Mouse (Mus musculus) liver, adult 2 months (tissue): ENCODE results near the gene Syne2.

Experiments
- CTCF ChIP-seq: fragments of 200-500 bp; IDR thresholded peaks from 2 replicates; pipeline ENCODE4 v1.5.1; 2011; ENCODE audit warnings: low read depth, low read length, control low read depth
- POLR2A ChIP-seq: fragments of 200-500 bp; IDR thresholded peaks from 2 replicates; pipeline ENCODE4 v1.6.1; 2011; ENCODE audit warnings: low read length, control low read depth; ENCODE audit not compliant: insufficient read depth; ENCODE audit errors: extremely low read depth

DNA sequence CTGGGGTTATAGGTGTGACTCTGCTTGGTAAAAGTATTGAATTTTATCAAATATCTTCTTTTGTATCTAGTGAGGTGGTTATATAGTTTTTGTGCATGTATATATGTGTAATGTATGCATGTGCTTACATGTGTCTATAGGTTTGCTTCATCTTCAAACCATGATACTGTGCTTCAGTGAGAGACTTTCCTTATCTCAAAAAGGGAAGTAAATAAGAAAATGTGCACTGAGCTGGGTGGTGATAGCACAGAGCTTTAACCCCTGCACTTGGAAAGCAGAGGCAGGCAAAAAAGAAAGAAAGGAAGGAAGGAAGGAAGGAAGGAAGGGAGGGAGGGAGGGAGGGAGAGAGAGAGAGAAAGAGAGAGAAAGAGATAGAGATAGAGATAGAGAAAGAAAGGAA lies 36.5 kb upstream of the Syne2 start:
- no peak for TF ChIP-seq CTCF
- no peak for TF ChIP-seq POLR2A
